Mouse (Mus musculus): ENCODE measurements at regions not wholly inside any gene's neighbourhood (a gene's known extent, or its start where the extent isn't known, plus 50 kb on each side); places are given as distances from the start of the nearest gene placed in this dataset.

- TF ChIP-seq CTCF (IDR thresholded peaks at IDR 0.05) (no peak), EP300 (IDR thresholded peaks at IDR 0.05) (no peak)
Measured at GRCm38 (mm10) chr9:14031358-14032047, 204.0 kb downstream of the Fam76b start.
